Mouse (Mus musculus): ENCODE measurements at regions not wholly inside any gene's neighbourhood (a gene's known extent, or its start where the extent isn't known, plus 50 kb on each side); places are given as distances from the start of the nearest gene placed in this dataset.

GRCm38 (mm10) chr2:178959603-178960002 lies 482.6 kb upstream of the Cdh4 start:
- TF ChIP-seq CTCF (IDR thresholded peaks at IDR 0.05; ENCODE audit: low read depth, low read length) (no peak), POLR2A (IDR thresholded peaks at IDR 0.05; ENCODE audit: extremely low read depth, insufficient read depth, low read length) (no peak)

Measured in liver, adult 2 months (tissue).